Mouse (Mus musculus) embryonic facial prominence, embryonic 10.5 days (tissue): Measurements from ENCODE around the gene Arhgap1. TPM values are rescaled to one million over a fixed set of nuclear protein-coding genes. Genes with fewer than 3 reads are reported as not detected.

Experiments
- DNase-seq: peaks from one replicate; pipeline ENCODE4 v3.0.0-alpha.2; 2017; ENCODE audit warnings: low spot score
- H3K27ac ChIP-seq: fragments of 300-500 bp; sonication (generic); replicated peaks from 2 replicates; pipeline ENCODE4 v1.5.1; 2016; ENCODE audit warnings: mild to moderate bottlenecking
- H3K27me3 ChIP-seq: fragments of 300-500 bp; sonication (generic); replicated peaks from 2 replicates; pipeline ENCODE4 v1.6.1; 2016; ENCODE audit warnings: low read depth, mild to moderate bottlenecking; ENCODE audit not compliant: poor library complexity, severe bottlenecking
- H3K36me3 ChIP-seq: fragments of 300-500 bp; sonication (generic); replicated peaks from 2 replicates; pipeline ENCODE4 v1.6.1; 2016; ENCODE audit warnings: mild to moderate bottlenecking, moderate library complexity
- H3K4me1 ChIP-seq: fragments of 300-500 bp; sonication (generic); 2 replicates; pipeline ENCODE4 v1.6.1; 2016
- H3K4me3 ChIP-seq: fragments of 300-500 bp; sonication (generic); 2 replicates; pipeline ENCODE4 v1.5.1; 2016; ENCODE audit warnings: mild to moderate bottlenecking, moderate library complexity
- H3K9me3 ChIP-seq: fragments of 300-500 bp; sonication (generic); 2 replicates; pipeline ENCODE4 v1.6.1; 2016; ENCODE audit warnings: mild to moderate bottlenecking
- WGBS: fragments of 180-500 bp; shearing (Covaris S2); methylation state at CpG from one replicate; pipeline ENCODE4 v1.1.7; 2016; 5-methylcytosine and 5-hydroxymethylcytosine counted together
- polyA plus RNA-seq: library from polyadenylated mRNA; unstranded; fragments of >200 nt; fragmentation: Nextera tagmentation; extraction: Ambion mirVana; gene quantifications from 2 replicates; pipeline ENCODE4 v1.2.1, GENCODE M21; 2016

Gene Arhgap1
- polyA plus RNA-seq, 1 experiment from 2014 or later, result 76.0 TPM

DNA sequence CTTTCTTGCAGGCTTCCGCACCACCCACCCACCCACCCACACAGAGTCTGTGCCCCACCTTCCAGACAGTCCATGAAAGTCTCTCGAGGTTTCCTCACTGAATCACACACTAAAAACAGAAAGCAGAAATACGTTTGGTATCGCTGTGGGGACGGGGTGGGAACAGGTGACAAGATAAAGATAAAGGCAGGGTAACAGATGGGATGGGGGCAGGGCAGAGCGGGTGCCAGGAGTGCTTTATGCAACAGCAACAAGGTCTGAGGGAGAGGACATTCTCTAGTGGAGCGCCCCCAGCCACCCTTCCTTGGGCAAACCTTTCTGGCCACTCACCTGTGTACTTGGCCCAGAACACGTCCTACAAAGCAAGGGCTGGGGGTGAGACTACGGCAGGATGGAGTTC, 14.8 kb upstream of the Arhgap1 start:
- DNase-seq, result no peak
- H3K36me3 ChIP-seq, result no peaks in the 10 kb centered on the region
- H3K4me3 ChIP-seq, result no peak overlapping the region
- 85% methylated on average over 9 of the region's 9 CpGs for WGBS
- no peaks in the 10 kb centered on the region for H3K27me3 ChIP-seq
- H3K4me1 ChIP-seq, result 0 out of 2 replicates have a peak, but pooled peaks cover 3% of the 10 kb centered on the region
- no peaks in the 10 kb centered on the region for H3K9me3 ChIP-seq
- no peak overlapping the region for H3K27ac ChIP-seq

DNA sequence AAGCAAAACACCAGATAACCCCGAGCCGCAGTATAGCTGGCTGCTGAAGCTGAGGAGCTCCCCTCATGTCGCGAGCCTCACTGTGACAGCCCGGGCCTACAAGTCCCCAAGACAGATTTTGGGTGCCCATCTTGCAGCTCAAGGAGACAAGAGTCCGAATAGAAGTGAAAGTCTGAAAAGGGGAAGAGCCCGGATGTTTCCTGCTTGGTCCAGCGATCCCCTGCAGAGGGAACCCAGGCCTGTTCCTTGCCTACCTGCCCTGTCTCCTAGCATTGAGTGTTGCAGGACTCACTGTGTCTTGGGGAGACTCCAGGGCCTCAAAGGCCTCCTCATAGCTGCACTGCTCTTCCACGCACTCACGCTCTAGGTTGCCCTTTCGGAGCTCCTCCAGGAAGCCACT, 14.2 kb upstream of the Arhgap1 start:
- no peaks in the 10 kb centered on the region for H3K27me3 ChIP-seq
- no peak for DNase-seq
- H3K4me1 ChIP-seq, result 0 out of 2 replicates have a peak, but pooled peaks cover 3% of the 10 kb centered on the region
- WGBS, result 87% methylated on average over 11 of the region's 11 CpGs
- no peaks in the 10 kb centered on the region for H3K36me3 ChIP-seq
- H3K27ac ChIP-seq, result no peak overlapping the region
- no peak overlapping the region for H3K4me3 ChIP-seq
- H3K9me3 ChIP-seq, result no peaks in the 10 kb centered on the region

DNA sequence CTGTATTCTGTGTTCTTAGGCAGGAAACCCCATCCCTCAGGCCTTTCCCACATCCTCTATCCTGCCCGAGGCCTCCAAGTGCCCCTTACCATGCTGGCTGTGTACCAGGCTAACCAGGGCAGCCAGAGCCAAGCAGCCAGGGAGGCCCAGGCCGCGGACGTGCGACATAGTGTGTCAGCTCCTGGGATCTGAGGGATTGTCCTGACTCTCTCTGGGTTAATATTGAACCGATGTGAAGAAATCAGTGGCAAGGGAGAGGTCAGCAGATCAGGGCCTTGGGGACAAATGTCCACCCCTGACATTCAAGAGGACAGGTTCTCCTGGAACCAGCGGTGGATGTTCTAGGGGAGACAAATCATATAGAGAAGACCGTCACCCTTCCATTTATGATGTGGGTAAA, 13.4 kb upstream of the Arhgap1 start, which contains the start of gene F2:
TSS of gene F2 (minus strand) at position 186 of the 400 bp plus-strand sequence.
- H3K27me3 ChIP-seq, result no peaks in the 10 kb centered on the region
- H3K4me1 ChIP-seq, result 0 out of 2 replicates have a peak, but pooled peaks cover 3% of the 10 kb centered on the region
- no peak for DNase-seq
- WGBS, result 88% methylated on average over 8 of the region's 8 CpGs
- no peak within 1 kb of the TSS for H3K4me3 ChIP-seq
- no peaks in the 10 kb centered on the region for H3K36me3 ChIP-seq
- no peaks in the 10 kb centered on the region for H3K9me3 ChIP-seq
- H3K27ac ChIP-seq, result no peak within 1 kb of the TSS

DNA sequence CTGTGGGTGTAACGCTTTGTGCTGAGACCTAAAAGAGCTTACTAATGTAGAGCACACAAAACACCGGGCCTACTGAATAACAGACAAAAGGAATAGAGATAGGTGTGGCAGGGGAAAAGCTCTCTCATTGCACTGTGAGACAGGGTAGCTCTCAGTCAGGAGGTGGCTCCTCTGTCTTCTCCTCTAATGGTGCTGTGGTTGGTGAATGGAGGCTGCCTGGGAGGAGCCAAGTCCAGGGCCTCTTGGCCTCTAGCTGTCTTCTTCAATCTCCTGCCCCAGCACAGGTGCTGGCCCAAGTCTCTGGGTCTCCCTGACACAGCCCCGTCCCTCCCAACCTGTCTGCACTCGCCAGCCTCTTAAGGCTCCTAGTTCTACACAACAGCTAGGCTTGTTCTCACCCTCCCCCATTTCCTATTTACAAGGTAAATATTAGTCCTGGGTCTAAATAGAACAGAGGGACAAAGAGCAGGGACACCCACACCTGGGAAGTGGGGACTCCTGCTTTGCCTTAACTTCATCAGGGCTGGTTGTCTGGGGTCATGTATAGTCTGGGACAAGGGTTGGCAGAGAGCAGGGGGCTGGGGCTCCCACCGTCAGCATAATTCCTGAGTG, 12.8 kb upstream of the Arhgap1 start:
- no peak overlapping the region for H3K27ac ChIP-seq
- no peak overlapping the region for H3K4me3 ChIP-seq
- 81% methylated on average over 5 of the region's 5 CpGs for WGBS
- DNase-seq, result no peak
- no peaks in the 10 kb centered on the region for H3K27me3 ChIP-seq
- no peaks in the 10 kb centered on the region for H3K9me3 ChIP-seq
- H3K36me3 ChIP-seq, result peaks cover 4% of the 10 kb centered on the region
- 0 out of 2 replicates have a peak, but pooled peaks cover 3% of the 10 kb centered on the region for H3K4me1 ChIP-seq

DNA sequence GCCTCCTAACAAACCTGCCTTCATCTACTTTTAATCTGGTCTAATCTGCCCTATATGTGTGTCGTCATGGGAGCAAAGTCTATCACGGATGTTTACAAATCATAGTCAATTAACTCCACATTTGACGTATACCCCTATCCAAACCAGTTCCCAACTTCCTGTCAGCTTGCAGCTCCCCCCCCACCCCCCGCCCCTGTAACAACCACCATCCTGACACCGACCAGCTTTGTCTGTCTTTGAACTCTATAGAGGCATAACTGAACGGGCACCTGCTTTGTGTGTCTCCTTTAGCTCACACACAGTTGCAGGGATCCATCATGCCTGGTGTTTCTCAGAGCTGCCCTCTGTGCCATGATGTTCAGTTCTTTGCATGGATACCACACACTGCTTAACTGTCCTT, 10.7 kb upstream of the Arhgap1 start:
- WGBS, result 87% methylated on average over 6 of the region's 6 CpGs
- Histone ChIP-seq H3K4me1 (0 out of 2 replicates have a peak, but pooled peaks cover 3% of the 10 kb centered on the region), H3K27me3 (no peaks in the 10 kb centered on the region), H3K4me3 (no peak overlapping the region), H3K9me3 (no peaks in the 10 kb centered on the region), H3K27ac (no peak overlapping the region), H3K36me3 (peaks cover 24% of the 10 kb centered on the region)
- no peak for DNase-seq

DNA sequence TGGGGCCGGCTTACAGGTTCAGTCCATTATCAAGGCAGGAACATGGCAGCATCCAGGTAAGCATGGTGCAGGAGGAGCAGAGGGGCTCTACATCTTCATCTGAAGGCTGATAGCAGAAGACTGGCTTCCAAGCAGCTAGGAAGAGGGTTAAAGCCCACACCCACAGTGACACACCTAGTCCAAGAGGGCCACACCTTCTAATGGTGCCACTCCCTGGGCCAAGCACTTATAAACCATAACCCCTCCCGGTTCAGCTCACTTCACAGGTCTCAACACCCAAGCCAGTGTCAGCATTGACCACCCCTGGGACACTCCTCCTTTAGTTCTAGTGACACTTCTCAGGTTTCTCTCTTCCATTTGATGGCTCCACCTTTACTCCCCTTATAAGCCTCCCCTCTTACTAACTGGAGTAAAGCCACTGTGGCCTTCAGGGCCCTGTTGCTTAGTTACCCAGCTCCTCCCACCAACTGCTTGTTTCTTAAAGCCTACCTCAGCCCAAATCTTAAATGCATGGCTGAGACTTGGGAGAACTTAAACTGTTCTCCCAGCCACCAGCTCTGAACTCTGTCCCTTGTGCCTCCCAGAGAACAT, 6.7 kb upstream of the Arhgap1 start:
- peaks cover 64% of the 10 kb centered on the region for H3K36me3 ChIP-seq
- H3K9me3 ChIP-seq, result no peaks in the 10 kb centered on the region
- no peak for DNase-seq
- H3K27me3 ChIP-seq, result no peaks in the 10 kb centered on the region
- no peaks in the 10 kb centered on the region for H3K4me1 ChIP-seq
- no peak overlapping the region for H3K4me3 ChIP-seq
- WGBS, result 91% methylated on average over 2 of the region's 2 CpGs
- H3K27ac ChIP-seq, result no peak overlapping the region

DNA sequence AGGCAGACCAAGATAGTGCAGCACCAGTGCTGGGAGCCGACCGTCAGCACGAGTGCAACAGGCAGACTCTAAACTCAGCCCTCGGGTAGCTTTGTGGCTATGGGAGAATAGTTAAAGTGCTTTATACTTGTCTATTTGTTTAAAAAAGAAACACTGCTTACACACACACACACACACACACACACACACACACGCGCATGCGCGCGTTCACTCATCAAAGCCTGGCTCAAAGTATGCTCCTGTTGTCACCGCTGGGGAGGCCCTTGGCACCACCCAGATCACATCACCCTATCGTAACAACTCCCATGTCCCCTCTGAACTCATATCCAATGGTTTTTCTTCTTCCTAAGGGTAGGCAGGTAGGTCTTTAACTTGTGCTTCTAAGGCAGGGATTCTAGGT, 5.6 kb upstream of the Arhgap1 start:
- DNase-seq, result no peak
- peaks cover 66% of the 10 kb centered on the region for H3K36me3 ChIP-seq
- H3K27me3 ChIP-seq, result no peaks in the 10 kb centered on the region
- 97% methylated on average over 11 of the region's 11 CpGs for WGBS
- H3K27ac ChIP-seq, result no peak overlapping the region
- H3K9me3 ChIP-seq, result no peaks in the 10 kb centered on the region
- H3K4me1 ChIP-seq, result peaks cover 8% of the 10 kb centered on the region
- no peak overlapping the region for H3K4me3 ChIP-seq

DNA sequence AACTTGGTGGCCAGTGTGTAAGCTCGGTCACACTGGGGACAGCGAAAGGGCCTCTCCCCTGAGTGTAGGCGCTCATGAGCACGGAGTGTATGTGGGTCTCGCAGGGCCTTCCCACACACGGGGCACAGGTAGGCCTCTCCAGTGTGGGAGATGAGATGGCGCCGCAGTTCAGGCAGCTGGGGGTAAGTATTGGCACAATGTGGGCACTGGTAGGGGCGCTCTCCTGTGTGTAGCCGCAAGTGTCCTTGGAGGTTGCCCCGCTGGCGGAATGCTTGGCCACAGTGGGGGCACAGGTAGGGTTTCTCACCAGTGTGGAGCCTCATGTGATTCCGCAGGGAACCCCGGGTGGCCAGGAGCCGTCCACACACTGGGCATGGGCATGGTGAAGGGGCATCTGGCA, 4.3 kb upstream of the Arhgap1 start:
- Histone ChIP-seq H3K4me1 (peaks cover 9% of the 10 kb centered on the region), H3K27ac (no peak overlapping the region), H3K4me3 (no peak overlapping the region), H3K27me3 (no peaks in the 10 kb centered on the region), H3K36me3 (peaks cover 66% of the 10 kb centered on the region), H3K9me3 (no peaks in the 10 kb centered on the region)
- 95% methylated on average over 15 of the region's 15 CpGs for WGBS
- no peak for DNase-seq

DNA sequence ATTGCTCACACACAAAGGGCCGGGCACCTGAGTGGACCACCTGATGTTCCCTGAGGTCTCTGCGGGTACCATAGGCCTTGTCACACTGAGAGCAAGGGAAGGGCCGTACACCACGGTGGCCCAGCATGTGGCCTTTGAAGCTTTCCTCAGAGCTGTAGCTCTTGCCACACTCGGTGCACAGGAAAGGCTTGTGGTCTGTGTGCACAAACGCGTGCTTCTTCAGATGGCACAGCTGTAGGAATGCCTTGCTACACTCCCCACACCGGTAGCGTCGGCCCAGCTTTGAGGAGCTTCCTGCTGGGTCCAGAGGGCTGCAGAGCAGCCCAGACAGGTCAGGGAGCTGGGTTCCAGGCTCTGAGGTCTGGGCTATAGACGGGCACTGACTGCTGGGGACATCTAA, 3.8 kb upstream of the Arhgap1 start:
- WGBS, result 95% methylated on average over 11 of the region's 11 CpGs
- H3K27ac ChIP-seq, result no peak overlapping the region
- no peak overlapping the region for H3K4me3 ChIP-seq
- peaks cover 66% of the 10 kb centered on the region for H3K36me3 ChIP-seq
- DNase-seq, result no peak
- H3K27me3 ChIP-seq, result no peaks in the 10 kb centered on the region
- H3K9me3 ChIP-seq, result no peaks in the 10 kb centered on the region
- H3K4me1 ChIP-seq, result peaks cover 12% of the 10 kb centered on the region

DNA sequence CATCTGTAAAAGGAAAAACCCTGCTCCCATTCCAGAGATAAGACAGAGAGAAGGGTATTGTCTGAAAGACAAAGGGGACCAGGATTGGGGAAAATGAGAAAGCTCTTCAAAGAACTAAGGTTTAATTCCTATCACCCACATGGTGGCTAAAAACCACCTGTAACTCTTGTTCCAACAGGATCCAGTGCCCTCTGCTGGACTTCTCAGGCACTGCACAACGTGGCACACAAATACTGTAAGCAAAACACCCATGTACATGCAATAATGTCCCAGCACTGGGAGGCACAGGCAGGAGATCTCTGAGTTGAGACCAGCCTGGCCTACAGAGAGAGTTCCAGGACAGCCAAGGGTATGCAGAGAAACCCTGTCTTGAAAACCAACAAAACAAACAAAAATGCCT, 2.9 kb upstream of the Arhgap1 start:
- H3K27me3 ChIP-seq, result no peaks in the 10 kb centered on the region
- H3K36me3 ChIP-seq, result peaks cover 64% of the 10 kb centered on the region
- H3K4me1 ChIP-seq, result peaks cover 16% of the 10 kb centered on the region
- no peak overlapping the region for H3K27ac ChIP-seq
- DNase-seq, result peak; percentile 63
- no peak overlapping the region for H3K4me3 ChIP-seq
- no peaks in the 10 kb centered on the region for H3K9me3 ChIP-seq
- WGBS, result 25% methylated on average over 1 of the region's 1 CpGs

DNA sequence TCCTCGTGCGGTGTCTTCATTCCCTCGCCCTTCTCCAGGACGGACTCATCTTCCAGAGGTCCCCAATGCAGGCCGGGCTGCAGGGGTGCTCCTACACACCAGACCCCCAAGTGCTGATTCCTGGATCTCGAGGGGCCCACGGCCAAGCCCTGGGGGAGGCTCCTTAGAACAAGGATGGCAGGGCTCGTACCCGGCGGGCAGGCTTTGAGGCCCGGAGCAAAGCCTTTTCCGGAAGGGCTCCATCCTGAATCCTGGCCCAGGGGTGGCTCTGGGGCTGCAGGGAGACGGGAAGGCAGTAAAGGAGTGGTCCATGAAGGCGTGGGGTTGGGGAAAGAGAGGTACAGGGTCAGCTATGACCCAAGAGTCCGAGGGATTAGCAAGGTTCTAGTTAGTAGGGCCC, 508 bp upstream of the Arhgap1 start:
- WGBS, result 3% methylated on average over 15 of the region's 15 CpGs
- Histone ChIP-seq H3K9me3 (no peaks in the 10 kb centered on the region), H3K4me3 (peak overlapping the region; percentile 96), H3K36me3 (peaks cover 59% of the 10 kb centered on the region), H3K27ac (peak overlapping the region; percentile 91), H3K4me1 (peaks cover 16% of the 10 kb centered on the region), H3K27me3 (no peaks in the 10 kb centered on the region)
- DNase-seq, result peak; percentile 26

DNA sequence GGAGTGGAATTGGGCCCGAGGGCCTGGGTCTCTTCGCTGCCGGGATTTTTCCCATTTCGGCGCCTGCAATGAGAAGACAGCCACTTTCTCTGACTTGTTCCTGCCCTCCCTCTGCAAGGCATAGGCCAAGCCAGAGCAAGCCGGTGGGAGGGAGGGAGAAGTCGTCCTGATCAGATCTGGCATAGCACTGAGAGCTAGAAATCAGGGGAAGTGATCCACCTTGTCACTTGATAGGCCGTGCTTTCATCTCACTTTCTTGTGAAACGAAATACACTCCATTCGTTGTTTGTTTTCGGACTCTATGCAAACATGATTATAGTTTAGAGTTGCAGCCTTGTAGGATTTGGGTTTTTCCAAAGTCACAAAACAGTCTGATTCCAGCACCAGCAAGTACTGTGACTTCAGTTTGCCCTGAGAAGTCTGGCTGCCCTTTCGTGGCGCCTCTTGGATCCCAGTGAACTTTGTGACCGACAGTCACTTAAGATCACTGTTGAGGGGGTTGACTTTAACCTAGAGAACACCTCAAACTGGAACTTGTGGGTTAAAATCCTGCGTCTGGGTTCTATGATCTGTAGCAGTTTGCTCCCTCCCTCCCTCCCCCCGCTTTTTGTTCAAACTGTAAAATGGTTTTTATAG, 818 bp downstream of the Arhgap1 start:
- Histone ChIP-seq H3K36me3 (peaks cover 59% of the 10 kb centered on the region), H3K9me3 (no peaks in the 10 kb centered on the region), H3K27ac (peak overlapping the region; percentile 91), H3K4me3 (peak overlapping the region; percentile 96), H3K27me3 (no peaks in the 10 kb centered on the region), H3K4me1 (peaks cover 16% of the 10 kb centered on the region)
- WGBS, result 17% methylated on average over 16 of the region's 16 CpGs
- DNase-seq, result no peak
